Mouse (Mus musculus) limb, embryonic 14.5 days (tissue): ENCODE data around the gene Cfap97d1. TPM values are rescaled to one million over a fixed set of nuclear protein-coding genes. Genes with fewer than 3 reads are reported as not detected.

ENCODE experiments used
- ATAC-seq: fragments of 200-750 bp; cut with Nextera tagmentation; 2 replicates; pipeline ENCODE4 v1.8.0; 2017; ENCODE audit warnings: low read depth, moderate number of reproducible peaks, moderate TSS enrichment; ENCODE audit not compliant: low FRiP score
- DNase-seq: peaks from one replicate; pipeline ENCODE4 v3.0.0-alpha.2; 2015; ENCODE audit warnings: low spot score
- H3K27ac ChIP-seq: fragments of 300-500 bp; sonication (generic); replicated peaks from 2 replicates; pipeline ENCODE4 v1.5.1; 2014; ENCODE audit warnings: low read depth, mild to moderate bottlenecking, low read length, moderate library complexity, mixed read lengths
- H3K27me3 ChIP-seq: fragments of 300-500 bp; sonication (generic); 2 replicates; pipeline ENCODE4 v1.6.1; 2014; ENCODE audit warnings: low read length, mixed read lengths; ENCODE audit not compliant: control insufficient read depth, insufficient read depth
- H3K36me3 ChIP-seq: fragments of 300-500 bp; sonication (generic); 2 replicates; pipeline ENCODE4 v1.6.1; 2014; ENCODE audit warnings: mild to moderate bottlenecking, low read length, moderate library complexity, mixed read lengths; ENCODE audit not compliant: control insufficient read depth, insufficient read depth
- H3K4me1 ChIP-seq: fragments of 300-500 bp; sonication (generic); 2 replicates; pipeline ENCODE4 v1.6.1; 2014; ENCODE audit warnings: antibody characterized with exemption, low read length, mixed read lengths; ENCODE audit not compliant: control insufficient read depth, insufficient read depth
- H3K4me2 ChIP-seq: fragments of 300-500 bp; sonication (generic); replicated peaks from 2 replicates; pipeline ENCODE4 v1.6.1; 2014; ENCODE audit warnings: low read depth, mild to moderate bottlenecking, low read length, moderate library complexity; ENCODE audit not compliant: severe bottlenecking
- H3K4me3 ChIP-seq: fragments of 300-500 bp; sonication (generic); replicated peaks from 2 replicates; pipeline ENCODE4 v1.5.1; 2014; ENCODE audit warnings: low read length
- H3K9ac ChIP-seq: fragments of 300-500 bp; sonication (generic); 2 replicates; pipeline ENCODE4 v1.6.1; 2014; ENCODE audit warnings: mild to moderate bottlenecking, low read depth, low read length, moderate library complexity; ENCODE audit not compliant: severe bottlenecking
- H3K9me3 ChIP-seq: fragments of 300-500 bp; sonication (generic); 2 replicates; pipeline ENCODE4 v1.6.1; 2016; ENCODE audit warnings: low read length; ENCODE audit not compliant: control insufficient read depth
- POLR2A ChIP-seq: fragments of 200-500 bp; IDR thresholded peaks from 2 replicates; pipeline ENCODE4 v1.8.0; 2012; ENCODE audit warnings: inconsistent platforms, mild to moderate bottlenecking, moderate library complexity, borderline replicate concordance; ENCODE audit not compliant: insufficient read depth, insufficient read length; ENCODE audit errors: extremely low read depth
- WGBS: fragments of 180-500 bp; shearing (Covaris S2); extraction: QIAGEN DNeasy Blood & Tissue Kit; methylation state at CpG from one replicate; pipeline ENCODE4 v1.1.7; 2014; 5-methylcytosine and 5-hydroxymethylcytosine counted together
- polyA plus RNA-seq, 2 experiments: library from polyadenylated mRNA; depleted of rRNA in 1 of 2; stranded (reverse) in 1 of 2; unstranded in 1 of 2; fragments of >200 nt; fragmentation: Nextera tagmentation in 1 of 2; extraction: Ambion mirVana in 1 of 2; gene quantifications; 2 replicates each; pipeline versions ENCODE4 v1.2.1 to v1.2.3; 2012 to 2014

The Cfap97d1 gene
- polyA plus RNA-seq, 2 experiments: not detected

DNA sequence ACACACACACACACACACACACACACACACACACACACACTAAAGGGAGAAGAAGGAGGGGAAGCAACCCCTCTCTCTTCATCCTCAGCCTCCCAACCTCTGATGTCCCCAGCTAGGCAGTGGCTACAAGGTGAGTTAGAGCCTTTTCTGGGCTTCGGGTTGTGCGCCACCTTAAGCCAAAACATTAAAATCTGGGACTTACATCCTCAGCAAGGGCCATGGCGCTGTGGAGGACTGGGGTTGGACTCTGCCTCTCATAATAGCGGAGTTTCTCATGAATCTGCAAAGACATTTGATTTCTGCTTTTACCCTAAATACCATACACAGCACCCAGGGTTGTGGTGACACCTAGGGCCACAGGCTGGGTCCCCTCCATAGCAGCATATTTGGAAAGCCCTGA lies 40.8 kb downstream of the Cfap97d1 start:
- H3K9me3 ChIP-seq: no peaks in the 10 kb centered on the region
- H3K36me3 ChIP-seq: peaks cover 4% of the 10 kb centered on the region; the same call in 1 of the 2 replicates
- H3K27me3 ChIP-seq: no peaks in the 10 kb centered on the region
- TF ChIP-seq POLR2A: no peak
- H3K4me3 ChIP-seq: no peak overlapping the region
- peaks cover 10% of the 10 kb centered on the region for H3K4me1 ChIP-seq
- no peak overlapping the region for H3K27ac ChIP-seq
- no peak overlapping the region for H3K4me2 ChIP-seq
- 79% methylated on average over 4 of the region's 4 CpGs for WGBS
- DNase-seq (no peak), ATAC-seq (no peak)
- H3K9ac ChIP-seq: no peak overlapping the region

DNA sequence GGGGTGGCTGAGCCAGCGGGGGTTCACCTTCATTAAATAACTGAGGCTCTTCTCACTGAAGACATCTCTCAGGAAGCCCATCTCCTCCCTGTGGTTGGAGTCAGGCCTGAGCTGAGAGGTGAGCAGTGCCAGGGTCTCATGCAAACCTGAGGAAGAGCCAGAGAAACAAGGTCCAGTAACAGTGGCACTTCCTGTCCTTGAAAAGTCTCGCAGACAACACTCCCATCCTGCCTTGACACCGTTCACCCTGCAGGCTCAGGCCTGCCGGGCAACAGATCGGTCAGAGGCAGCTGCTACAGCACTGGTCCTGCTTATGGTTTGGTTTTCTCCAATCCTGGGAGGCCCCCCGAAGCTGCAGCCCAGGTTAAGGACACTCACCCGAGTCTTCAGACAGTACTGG lies 41.3 kb downstream of the Cfap97d1 start:
- Histone ChIP-seq H3K9me3 (no peaks in the 10 kb centered on the region), H3K4me1 (peaks cover 10% of the 10 kb centered on the region), H3K27me3 (no peaks in the 10 kb centered on the region), H3K4me3 (no peak overlapping the region), H3K4me2 (no peak overlapping the region), H3K27ac (no peak overlapping the region), H3K9ac (no peak overlapping the region), H3K36me3 (peaks cover 4% of the 10 kb centered on the region; the same call in 1 of the 2 replicates)
- 43% methylated on average over 7 of the region's 7 CpGs for WGBS
- no peak for TF ChIP-seq POLR2A
- DNase-seq (no peak), ATAC-seq (no peak)

DNA sequence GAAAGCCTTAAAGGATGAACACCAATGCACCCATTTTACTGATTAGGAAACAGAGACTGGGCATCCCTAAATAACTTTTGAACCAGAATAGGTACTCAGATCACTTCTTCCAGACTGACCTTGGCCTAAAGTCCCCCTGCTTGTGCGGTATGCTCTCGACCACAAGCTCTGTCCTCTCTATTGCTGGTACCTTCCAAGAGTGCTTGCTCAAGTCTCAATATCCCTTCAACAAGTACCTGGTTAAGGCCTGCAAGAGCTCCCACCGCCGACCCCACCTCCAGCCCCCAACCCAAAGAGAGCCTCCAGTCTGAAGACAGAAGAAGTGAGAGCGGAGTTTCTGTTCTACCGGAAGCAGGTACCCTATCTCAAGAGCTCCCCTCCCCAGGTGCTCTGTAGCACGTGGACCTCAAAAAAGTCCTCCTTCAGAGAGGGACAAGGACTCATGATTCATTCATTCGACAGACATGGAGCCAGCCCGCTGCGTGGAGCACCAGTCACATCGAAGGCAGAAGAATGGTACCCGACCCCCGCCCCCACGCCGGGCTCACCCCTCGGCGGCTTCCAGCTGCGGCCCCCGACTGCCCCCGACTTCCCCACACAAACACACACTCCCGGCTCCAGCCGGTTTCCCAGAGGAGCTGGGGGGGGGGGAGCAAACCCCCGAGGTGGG lies 42.0 kb downstream of the Cfap97d1 start:
- H3K4me1 ChIP-seq: peaks cover 10% of the 10 kb centered on the region
- DNase-seq (no peak), ATAC-seq (no peak)
- no peak for TF ChIP-seq POLR2A
- peak overlapping the region; percentile 68 for H3K9ac ChIP-seq
- no peaks in the 10 kb centered on the region for H3K27me3 ChIP-seq
- H3K9me3 ChIP-seq: no peaks in the 10 kb centered on the region
- peak overlapping the region; percentile 68 for H3K4me3 ChIP-seq
- no peak overlapping the region for H3K27ac ChIP-seq
- peaks cover 4% of the 10 kb centered on the region; the same call in 1 of the 2 replicates for H3K36me3 ChIP-seq
- 3% methylated on average over 23 of the region's 23 CpGs for WGBS
- H3K4me2 ChIP-seq: peak overlapping the region; percentile 88

DNA sequence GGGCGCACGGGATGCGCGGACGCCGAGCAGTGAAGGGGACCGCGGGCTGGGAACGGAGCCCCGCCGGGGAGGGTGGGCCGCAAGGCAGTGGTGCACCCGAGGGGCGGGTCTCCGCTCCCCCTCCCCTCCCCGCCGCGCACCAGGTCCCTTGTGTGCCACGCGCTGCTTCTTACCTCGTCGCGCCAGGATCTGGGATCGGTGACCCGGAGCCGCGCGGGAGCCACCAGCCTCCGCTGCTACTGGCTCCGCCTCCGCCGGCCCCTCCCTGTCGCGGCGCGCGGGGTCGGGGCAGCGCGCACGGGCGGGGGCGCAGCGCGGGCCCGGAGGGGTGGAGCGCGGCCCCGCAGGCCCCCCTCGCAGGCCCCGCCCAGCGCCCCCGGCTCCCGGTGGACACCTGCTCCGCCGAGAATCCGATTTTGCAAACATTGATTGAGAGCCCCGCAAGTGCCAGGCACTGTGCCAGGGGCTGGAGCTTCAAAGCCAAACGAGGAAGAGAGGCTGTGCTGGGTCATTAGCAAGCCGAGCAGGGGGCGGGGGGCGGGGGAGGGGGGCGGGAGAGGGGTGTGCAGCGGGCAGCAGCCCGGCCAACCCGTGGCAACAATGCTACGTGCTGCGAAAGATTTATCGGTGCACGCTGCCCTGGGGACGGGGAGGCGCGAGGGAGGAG lies 42.7 kb downstream of the Cfap97d1 start:
- WGBS: under 1% methylated on average over 36 of the region's 73 CpGs

DNA sequence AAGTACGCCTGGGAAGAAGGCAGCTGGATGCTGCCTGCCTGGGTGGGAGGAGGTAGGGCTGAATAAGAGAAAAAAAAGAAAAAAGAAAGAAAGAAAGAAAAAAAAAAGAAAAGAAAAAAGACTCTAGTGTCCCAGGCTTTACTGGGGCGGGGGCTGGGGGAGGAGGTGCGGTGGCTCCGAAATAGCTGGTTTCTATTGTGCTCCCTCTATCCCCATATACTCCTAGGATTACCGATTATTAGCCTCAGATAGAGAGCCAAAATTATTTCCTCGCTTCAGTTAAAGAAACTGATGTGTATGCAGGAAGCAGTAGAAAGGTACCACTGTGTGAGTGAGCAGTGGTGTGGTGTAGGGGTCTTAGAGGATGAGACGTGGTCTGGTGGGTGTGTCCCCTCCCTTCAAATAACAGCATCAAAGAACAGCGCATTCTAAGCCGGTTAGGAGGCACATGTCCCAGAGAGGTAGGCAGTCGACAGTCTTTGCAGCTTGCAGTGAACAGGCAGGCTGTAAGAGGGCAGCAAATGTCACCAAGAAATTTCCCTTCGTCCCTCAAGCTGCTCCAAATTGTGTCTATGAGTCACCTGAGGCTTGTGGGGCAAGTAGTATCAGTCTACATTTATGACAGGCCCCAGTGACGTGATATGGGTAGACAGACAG lies 43.4 kb downstream of the Cfap97d1 start:
- Histone ChIP-seq H3K36me3 (peaks cover 4% of the 10 kb centered on the region; the same call in 1 of the 2 replicates), H3K27ac (0 out of 2 replicates have a peak overlapping the region, but pooled peaks have one; percentile 43), H3K9me3 (no peaks in the 10 kb centered on the region), H3K4me1 (peaks cover 10% of the 10 kb centered on the region), H3K4me2 (peak overlapping the region; percentile 88), H3K9ac (peak overlapping the region; percentile 68; the same call in 1 of the 2 replicates), H3K4me3 (peak overlapping the region; percentile 68), H3K27me3 (no peaks in the 10 kb centered on the region)
- no peak for DNase-seq
- WGBS: 5% methylated on average over 12 of the region's 12 CpGs
- no peak for TF ChIP-seq POLR2A
- ATAC-seq: no peak

More for the DNA sequence above, 42.7 kb downstream of the Cfap97d1 start:
- 0 out of 2 replicates have a peak, but pooled peaks have one; percentile 48 for TF ChIP-seq POLR2A
- peak overlapping the region; percentile 68 for H3K9ac ChIP-seq
- H3K4me3 ChIP-seq: peak overlapping the region; percentile 68
- H3K4me2 ChIP-seq: peak overlapping the region; percentile 88
- peaks cover 10% of the 10 kb centered on the region for H3K4me1 ChIP-seq
- H3K27me3 ChIP-seq: no peaks in the 10 kb centered on the region
- no peaks in the 10 kb centered on the region for H3K9me3 ChIP-seq
- 0 out of 2 replicates have a peak overlapping the region, but pooled peaks have one; percentile 43 for H3K27ac ChIP-seq
- ATAC-seq (peak; percentile 88), DNase-seq (peak; percentile 68)
- H3K36me3 ChIP-seq: peaks cover 4% of the 10 kb centered on the region; the same call in 1 of the 2 replicates
